Mouse (Mus musculus) liver, embryonic 15.5 days (tissue): ENCODE data around the gene Myo18a. TPM values are rescaled to one million over a fixed set of nuclear protein-coding genes. Genes with fewer than 3 reads are reported as not detected.

Experiments used
- ATAC-seq: fragments of 200-750 bp; cut with Nextera tagmentation; 2 replicates; pipeline ENCODE4 v1.8.0; 2017; ENCODE audit warnings: moderate number of reproducible peaks, mild to moderate bottlenecking, moderate library complexity; ENCODE audit not compliant: insufficient read depth
- H3K27ac ChIP-seq: fragments of 300-500 bp; sonication (generic); replicated peaks from 2 replicates; pipeline ENCODE4 v1.5.1; 2015; ENCODE audit warnings: mild to moderate bottlenecking, inconsistent platforms
- H3K27me3 ChIP-seq: fragments of 300-500 bp; sonication (generic); 2 replicates; pipeline ENCODE4 v1.6.1; 2015; ENCODE audit warnings: mild to moderate bottlenecking, inconsistent platforms
- H3K36me3 ChIP-seq: fragments of 300-500 bp; sonication (generic); replicated peaks from 2 replicates; pipeline ENCODE4 v1.6.1; 2015; ENCODE audit warnings: moderate library complexity, mild to moderate bottlenecking, inconsistent platforms
- H3K4me1 ChIP-seq: fragments of 300-500 bp; sonication (generic); replicated peaks from 2 replicates; pipeline ENCODE4 v1.6.1; 2015; ENCODE audit warnings: inconsistent platforms
- H3K4me2 ChIP-seq: fragments of 300-500 bp; sonication (generic); 2 replicates; pipeline ENCODE4 v1.6.1; 2015; ENCODE audit warnings: moderate library complexity, mild to moderate bottlenecking, inconsistent platforms
- H3K4me3 ChIP-seq: fragments of 300-500 bp; sonication (generic); replicated peaks from 2 replicates; pipeline ENCODE4 v1.5.1; 2015; ENCODE audit warnings: mild to moderate bottlenecking, inconsistent platforms
- H3K9ac ChIP-seq: fragments of 300-500 bp; sonication (generic); 2 replicates; pipeline ENCODE4 v1.6.1; 2015; ENCODE audit warnings: moderate library complexity, mild to moderate bottlenecking, inconsistent platforms
- H3K9me3 ChIP-seq: fragments of 300-500 bp; sonication (generic); replicated peaks from 2 replicates; pipeline ENCODE4 v1.6.1; 2016; ENCODE audit warnings: inconsistent platforms
- WGBS: fragments of 180-500 bp; shearing (Covaris S2); methylation state at CpG from one replicate; pipeline ENCODE4 v1.1.7; 2015; ENCODE audit warnings: mixed read lengths; ENCODE audit not compliant: insufficient replicate concordance; 5-methylcytosine and 5-hydroxymethylcytosine counted together
- polyA plus RNA-seq: library from polyadenylated mRNA; unstranded; fragments of >200 nt; fragmentation: Nextera tagmentation; extraction: Ambion mirVana; gene quantifications from 2 replicates; pipeline ENCODE4 v1.2.1, GENCODE M21; 2015

Gene Myo18a
- polyA plus RNA-seq, 1 experiment from 2014 or later, result 15.7 TPM

DNA sequence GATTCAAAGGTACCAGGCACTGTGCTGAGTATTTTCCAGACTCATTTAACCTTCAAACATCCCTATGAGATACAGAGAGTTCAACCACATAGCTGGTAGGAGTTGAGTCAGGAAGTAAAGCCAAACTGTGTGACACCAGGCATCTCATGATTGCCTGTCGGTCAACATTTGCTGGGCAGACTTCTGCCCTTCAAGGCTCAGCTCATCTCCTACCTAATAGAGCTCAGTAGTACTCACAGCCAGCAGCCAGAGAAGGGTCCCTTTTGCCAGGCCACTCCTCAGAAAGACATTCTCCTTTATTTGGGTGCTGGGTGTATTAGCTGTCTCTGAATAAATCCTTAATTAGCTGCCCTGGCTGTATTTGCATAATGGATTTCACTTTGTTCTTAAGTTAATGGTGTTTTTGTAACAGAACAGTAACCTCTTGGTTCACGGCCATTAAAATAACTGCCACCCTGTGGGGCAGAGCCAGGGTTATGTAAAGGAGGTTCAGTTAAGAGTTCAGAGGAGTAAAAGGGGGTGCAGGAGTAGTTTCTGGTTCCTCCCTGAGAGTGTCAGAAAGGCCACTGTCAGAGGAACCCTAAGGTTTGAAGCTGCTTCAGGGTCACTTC, 127.7 kb downstream of the Myo18a start:
- WGBS, result 53% methylated on average over 2 of the region's 2 CpGs
- Histone ChIP-seq H3K4me1 (peaks cover 4% of the 10 kb centered on the region; the same call in 1 of the 2 replicates), H3K9me3 (no peaks in the 10 kb centered on the region), H3K36me3 (no peaks in the 10 kb centered on the region), H3K27ac (no peak overlapping the region), H3K4me2 (no peak overlapping the region), H3K27me3 (peaks cover 50% of the 10 kb centered on the region), H3K4me3 (no peak overlapping the region), H3K9ac (no peak overlapping the region)
- ATAC-seq, result no peak

DNA sequence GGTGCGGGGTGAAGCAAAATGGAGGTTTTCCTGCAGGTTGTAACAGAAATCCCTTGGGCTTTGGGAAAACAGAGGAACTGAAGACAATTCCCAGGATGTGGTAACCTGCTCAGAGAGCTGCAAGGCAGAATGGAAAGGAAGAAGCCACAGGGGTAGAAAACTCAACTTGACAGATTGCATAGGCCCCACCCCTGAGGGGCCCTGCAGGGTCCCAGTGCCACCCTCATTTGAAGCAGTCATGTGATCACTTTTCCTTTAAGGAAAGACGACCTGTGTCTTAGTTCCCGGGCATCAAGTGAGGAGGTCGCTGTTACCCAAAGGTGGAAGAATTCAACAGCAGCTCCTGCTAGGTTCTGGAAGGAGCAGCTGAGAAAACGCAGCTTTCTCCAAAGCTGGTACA, 129.8 kb downstream of the Myo18a start:
- H3K27me3 ChIP-seq, result peaks cover 52% of the 10 kb centered on the region
- ATAC-seq, result no peak
- peak overlapping the region; percentile 48 for H3K4me2 ChIP-seq
- no peaks in the 10 kb centered on the region for H3K9me3 ChIP-seq
- H3K9ac ChIP-seq, result no peak overlapping the region
- H3K27ac ChIP-seq, result no peak overlapping the region
- no peaks in the 10 kb centered on the region for H3K36me3 ChIP-seq
- WGBS, result 23% methylated on average over 5 of the region's 5 CpGs
- H3K4me3 ChIP-seq, result peak overlapping the region; percentile 43
- peaks cover 4% of the 10 kb centered on the region; the same call in 1 of the 2 replicates for H3K4me1 ChIP-seq

DNA sequence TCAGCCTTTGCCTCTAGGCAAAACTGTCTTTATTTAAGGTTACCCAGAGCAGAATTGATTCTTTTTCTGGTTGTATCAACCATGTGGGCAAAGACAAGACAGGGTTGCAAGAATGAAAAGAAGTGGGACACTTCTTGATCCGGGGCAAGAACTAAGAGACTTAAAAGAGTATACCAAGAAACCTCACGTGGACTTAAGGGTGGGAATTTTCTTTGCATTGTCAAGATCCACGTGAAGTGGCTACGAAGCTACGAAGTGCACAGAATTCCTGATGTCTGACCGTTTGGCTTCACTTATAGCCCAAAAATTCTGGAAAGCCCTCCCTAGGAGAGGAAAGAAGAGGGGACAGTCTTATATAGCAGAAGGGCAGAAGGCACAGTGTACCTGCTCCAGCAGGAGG, 130.2 kb downstream of the Myo18a start:
- H3K4me2 ChIP-seq, result peak overlapping the region; percentile 48
- H3K9me3 ChIP-seq, result no peaks in the 10 kb centered on the region
- no peaks in the 10 kb centered on the region for H3K36me3 ChIP-seq
- no peak overlapping the region for H3K9ac ChIP-seq
- WGBS, result 34% methylated on average over 6 of the region's 6 CpGs
- H3K4me1 ChIP-seq, result peaks cover 4% of the 10 kb centered on the region; the same call in 1 of the 2 replicates
- H3K27ac ChIP-seq, result peak overlapping the region; percentile 78
- no peak for ATAC-seq
- H3K27me3 ChIP-seq, result peaks cover 52% of the 10 kb centered on the region
- H3K4me3 ChIP-seq, result peak overlapping the region; percentile 43

DNA sequence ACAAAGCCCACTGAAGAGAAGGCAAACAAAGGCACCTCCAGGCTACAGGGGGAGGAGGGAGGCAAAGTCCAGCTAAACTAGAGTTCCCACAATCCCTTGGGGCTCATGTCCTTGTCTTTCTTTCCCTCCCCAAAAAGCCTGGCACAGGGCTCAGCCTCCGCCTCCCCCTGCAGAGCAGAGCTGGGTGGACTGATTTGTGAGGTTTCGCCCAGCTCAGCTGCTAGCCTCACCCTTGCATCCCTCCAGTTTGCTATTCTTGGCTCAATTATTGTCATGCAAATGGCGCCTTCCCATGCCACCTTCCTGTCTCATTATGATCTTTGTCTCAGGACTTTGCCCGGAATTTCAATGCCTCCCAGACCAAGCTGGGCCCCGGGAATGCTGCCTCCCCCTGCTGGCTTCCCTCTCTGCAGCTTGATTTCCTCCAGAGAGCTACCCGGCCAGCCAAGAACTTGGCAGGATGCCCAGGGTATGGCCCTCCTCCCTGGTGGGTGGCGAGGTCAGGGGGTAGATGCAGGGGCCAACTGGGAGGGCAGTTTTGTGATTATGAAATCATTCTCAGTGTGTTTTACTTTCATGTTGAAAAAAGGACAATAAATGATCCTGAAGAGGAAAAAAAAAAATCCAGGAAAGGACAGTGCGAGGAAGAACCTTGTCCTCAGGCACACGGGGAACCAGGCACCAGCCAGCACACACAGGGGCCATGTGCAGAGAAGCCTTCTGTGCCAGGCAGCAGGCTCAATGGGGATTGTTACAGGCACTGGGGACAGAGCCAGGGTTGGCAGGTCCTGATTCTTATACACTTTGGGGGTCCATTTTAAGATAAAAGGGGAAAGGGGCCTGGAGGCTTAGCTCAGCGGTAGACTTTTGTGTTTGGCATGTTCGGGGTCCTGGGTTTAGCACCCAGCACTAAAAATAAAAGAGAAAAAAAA, 131.0 kb downstream of the Myo18a start, which contains the start of gene Pipox:
TSS of gene Pipox (minus strand) at position 310 of the 932 bp plus-strand sequence.
- H3K4me3 ChIP-seq, result peak within 1 kb of the TSS; percentile 43
- no peaks in the 10 kb centered on the region for H3K9me3 ChIP-seq
- H3K27ac ChIP-seq, result peak within 1 kb of the TSS; percentile 78
- no peaks in the 10 kb centered on the region for H3K36me3 ChIP-seq
- WGBS, result 23% methylated on average over 11 of the region's 11 CpGs
- peaks cover 55% of the 10 kb centered on the region for H3K27me3 ChIP-seq
- H3K4me2 ChIP-seq, result peak within 1 kb of the TSS; percentile 48
- H3K9ac ChIP-seq, result no peak within 1 kb of the TSS
- peaks cover 4% of the 10 kb centered on the region; the same call in 1 of the 2 replicates for H3K4me1 ChIP-seq
- ATAC-seq, result peak; percentile 84

DNA sequence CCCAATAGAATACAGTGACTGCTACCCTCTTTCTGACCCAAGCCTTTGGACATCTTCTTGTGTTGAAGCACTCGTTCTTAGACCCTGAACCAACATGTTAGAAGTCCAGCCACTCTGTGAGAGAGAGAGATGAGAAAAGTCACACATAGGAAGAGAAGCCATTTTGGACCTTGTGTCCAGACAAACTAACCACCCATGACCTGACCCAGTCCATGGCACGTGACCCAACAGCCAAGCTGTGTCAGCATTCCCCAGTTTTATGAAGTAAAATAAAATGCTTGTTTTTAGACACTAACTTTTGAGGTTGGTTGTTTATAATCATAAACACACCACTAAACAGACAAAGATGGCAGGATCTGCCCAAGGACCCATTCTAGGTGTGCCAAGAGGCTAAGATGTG, 131.9 kb downstream of the Myo18a start:
- no peak for ATAC-seq
- Histone ChIP-seq H3K9ac (no peak overlapping the region), H3K4me3 (no peak overlapping the region), H3K9me3 (no peaks in the 10 kb centered on the region), H3K4me2 (no peak overlapping the region), H3K36me3 (no peaks in the 10 kb centered on the region), H3K27me3 (peaks cover 54% of the 10 kb centered on the region), H3K4me1 (peaks cover 4% of the 10 kb centered on the region; the same call in 1 of the 2 replicates), H3K27ac (no peak overlapping the region)
- 45% methylated on average over 2 of the region's 2 CpGs for WGBS

DNA sequence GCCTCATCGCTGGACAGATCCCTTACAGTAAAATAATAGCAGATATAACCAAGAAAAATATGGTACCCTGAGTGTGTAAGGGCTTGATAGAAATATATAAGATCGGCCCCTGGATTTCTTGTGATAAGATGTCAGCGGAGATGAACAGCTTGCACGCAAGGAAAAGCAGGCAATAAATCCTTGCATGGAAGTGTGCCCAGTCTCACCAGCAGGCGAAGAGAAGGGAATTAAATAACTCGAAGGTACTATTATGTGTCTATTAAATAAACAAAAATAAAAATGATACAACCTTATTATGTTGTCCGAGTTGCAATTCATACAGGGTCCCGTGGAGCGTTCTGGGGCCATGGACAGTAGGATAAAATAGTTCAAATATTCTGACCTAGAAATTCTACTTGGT, 133.0 kb downstream of the Myo18a start:
- no peak overlapping the region for H3K4me3 ChIP-seq
- no peaks in the 10 kb centered on the region for H3K36me3 ChIP-seq
- no peak overlapping the region for H3K4me2 ChIP-seq
- H3K4me1 ChIP-seq, result peaks cover 4% of the 10 kb centered on the region; the same call in 1 of the 2 replicates
- WGBS, result 66% methylated on average over 9 of the region's 9 CpGs
- no peak overlapping the region for H3K27ac ChIP-seq
- H3K27me3 ChIP-seq, result peaks cover 54% of the 10 kb centered on the region
- H3K9me3 ChIP-seq, result no peaks in the 10 kb centered on the region
- ATAC-seq, result no peak
- H3K9ac ChIP-seq, result no peak overlapping the region

DNA sequence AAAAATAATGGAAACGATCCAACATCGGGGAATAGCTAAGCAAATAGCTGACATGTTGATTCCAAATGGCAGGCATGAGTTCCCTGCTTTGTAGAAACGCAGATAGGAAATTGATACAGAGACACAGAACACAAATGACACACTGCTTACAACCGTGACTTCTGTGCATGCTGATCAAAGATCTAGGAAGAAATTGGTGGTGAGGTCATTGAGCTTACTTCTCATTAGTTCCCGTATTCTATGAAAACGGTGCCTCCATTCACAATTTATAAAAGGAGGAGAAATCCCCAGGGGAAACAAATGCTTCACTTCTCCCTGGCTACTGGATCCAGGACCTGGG, 133.4 kb downstream of the Myo18a start:
- Histone ChIP-seq H3K4me1 (peaks cover 4% of the 10 kb centered on the region; the same call in 1 of the 2 replicates), H3K4me2 (no peak overlapping the region), H3K36me3 (no peaks in the 10 kb centered on the region), H3K27ac (no peak overlapping the region), H3K27me3 (peaks cover 54% of the 10 kb centered on the region), H3K9ac (no peak overlapping the region), H3K9me3 (no peaks in the 10 kb centered on the region), H3K4me3 (no peak overlapping the region)
- ATAC-seq, result no peak
- WGBS, result 45% methylated on average over 6 of the region's 6 CpGs

DNA sequence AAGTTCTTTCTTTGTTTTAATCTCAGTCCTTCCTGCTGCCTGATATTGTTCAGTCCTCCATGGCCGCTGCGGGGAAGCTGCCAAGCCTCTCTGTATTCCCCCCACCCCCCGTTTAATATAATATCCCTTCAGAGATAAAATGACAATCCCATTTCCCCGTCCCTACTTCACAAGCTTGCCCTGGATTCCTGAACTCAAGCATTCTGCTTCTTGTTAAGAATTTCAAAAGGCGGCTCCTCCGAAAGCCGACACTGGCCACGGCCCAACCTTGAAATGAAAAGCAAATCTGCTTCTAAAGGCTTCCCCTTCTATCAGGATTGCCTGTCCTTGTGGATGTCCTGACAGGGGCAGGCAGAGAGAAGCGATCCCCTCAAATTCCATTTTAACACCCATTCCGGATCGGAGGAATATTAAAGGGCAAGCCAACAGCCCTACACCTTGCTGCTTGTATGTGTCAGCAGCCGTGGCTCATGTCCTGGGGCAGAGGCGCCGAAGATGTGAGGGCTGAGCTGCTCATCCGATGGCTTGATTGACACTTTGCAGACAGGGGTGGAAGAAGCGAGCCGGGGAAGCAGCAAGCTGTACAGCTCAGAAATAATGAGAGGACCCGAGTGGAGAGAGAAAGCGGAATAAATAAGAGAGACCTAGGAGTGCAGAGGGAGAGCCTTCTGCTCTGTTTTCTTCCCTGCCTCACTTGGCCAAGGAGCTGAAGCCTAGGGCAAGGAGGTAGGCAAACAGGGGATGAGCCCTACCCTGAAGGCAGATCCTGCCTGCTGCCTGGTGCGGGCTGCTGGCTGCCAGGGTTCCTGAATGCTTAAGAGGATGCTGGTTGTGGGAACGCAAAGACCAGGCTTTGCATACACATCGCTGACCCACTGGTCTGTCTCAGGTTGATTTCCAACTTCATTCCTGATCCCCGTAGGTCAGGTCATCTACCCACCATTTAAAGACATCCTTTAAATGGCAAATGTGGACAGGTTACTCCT, 134.1 kb downstream of the Myo18a start:
- H3K4me3 ChIP-seq, result no peak overlapping the region
- H3K4me2 ChIP-seq, result no peak overlapping the region
- no peak overlapping the region for H3K27ac ChIP-seq
- no peaks in the 10 kb centered on the region for H3K36me3 ChIP-seq
- no peak overlapping the region for H3K9ac ChIP-seq
- H3K9me3 ChIP-seq, result no peaks in the 10 kb centered on the region
- peaks cover 4% of the 10 kb centered on the region; the same call in 1 of the 2 replicates for H3K4me1 ChIP-seq
- 29% methylated on average over 23 of the region's 23 CpGs for WGBS
- ATAC-seq, result no peak
- H3K27me3 ChIP-seq, result peaks cover 54% of the 10 kb centered on the region

DNA sequence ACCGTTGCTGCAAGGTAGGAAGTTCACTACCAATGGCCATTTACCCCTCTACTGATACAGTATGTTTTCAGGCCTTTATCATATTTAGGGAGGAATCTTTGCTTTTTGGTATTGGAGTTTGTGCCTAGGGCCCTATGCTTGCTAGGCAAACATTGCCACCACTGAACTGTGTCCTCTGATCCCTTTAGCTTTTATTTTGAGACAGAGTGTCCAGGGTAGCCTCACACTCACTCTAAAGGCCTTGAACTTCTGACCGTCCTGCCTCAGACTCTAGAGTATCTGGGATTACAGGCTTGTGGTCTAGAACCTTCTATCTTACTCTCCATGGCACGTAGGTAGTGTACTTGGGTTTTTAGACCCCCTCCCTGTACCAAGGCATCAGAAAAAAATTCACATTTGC, 137.1 kb downstream of the Myo18a start:
- no peak overlapping the region for H3K9ac ChIP-seq
- H3K4me2 ChIP-seq, result no peak overlapping the region
- no peaks in the 10 kb centered on the region for H3K36me3 ChIP-seq
- H3K9me3 ChIP-seq, result no peaks in the 10 kb centered on the region
- peaks cover 54% of the 10 kb centered on the region for H3K27me3 ChIP-seq
- ATAC-seq, result no peak; the same call in 1 of the 2 replicates
- peak overlapping the region; percentile 38; the same call in 1 of the 2 replicates for H3K27ac ChIP-seq
- H3K4me3 ChIP-seq, result no peak overlapping the region
- WGBS, result 52% methylated on average over 3 of the region's 3 CpGs
- H3K4me1 ChIP-seq, result no peaks in the 10 kb centered on the region

DNA sequence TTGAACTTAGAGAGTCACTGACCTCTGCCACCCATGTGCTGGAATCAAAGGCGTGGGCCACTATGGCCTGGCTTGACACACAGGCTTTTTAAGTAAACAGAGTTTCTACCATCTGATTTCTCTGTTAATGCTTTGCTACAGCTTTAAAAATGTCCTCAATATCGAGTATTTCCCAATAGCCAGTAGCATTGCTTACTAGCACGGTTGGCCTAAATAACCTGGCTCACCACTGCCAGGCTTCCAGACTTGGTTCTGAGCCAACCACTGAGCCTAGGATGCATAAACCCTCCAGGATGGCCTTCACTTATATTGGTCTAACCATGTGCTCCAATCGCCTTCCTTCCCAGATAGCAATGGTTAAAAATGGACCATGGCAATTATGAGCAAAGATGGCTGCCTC, 137.7 kb downstream of the Myo18a start:
- ATAC-seq, result no peak; the same call in 1 of the 2 replicates
- no peak overlapping the region for H3K4me3 ChIP-seq
- H3K9me3 ChIP-seq, result no peaks in the 10 kb centered on the region
- peaks cover 51% of the 10 kb centered on the region for H3K27me3 ChIP-seq
- H3K4me2 ChIP-seq, result no peak overlapping the region
- no peak overlapping the region for H3K9ac ChIP-seq
- no peaks in the 10 kb centered on the region for H3K4me1 ChIP-seq
- 50% methylated on average over 4 of the region's 4 CpGs for WGBS
- no peaks in the 10 kb centered on the region for H3K36me3 ChIP-seq
- peak overlapping the region; percentile 38; the same call in 1 of the 2 replicates for H3K27ac ChIP-seq
